Mouse (Mus musculus) stomach, postnatal 0 days (tissue): Measurements from ENCODE around the gene Aqp7.

Experiments used
- CTCF ChIP-seq: IDR thresholded peaks from 2 replicates; pipeline ENCODE4 v1.5.1; 2016; ENCODE audit warnings: antibody characterized with exemption, low read depth, mild to moderate bottlenecking, moderate library complexity
- EP300 ChIP-seq: optimal IDR thresholded peaks from 2 replicates; pipeline ENCODE3; 2016; ENCODE audit warnings: antibody characterized with exemption

- TF ChIP-seq CTCF (no peak), EP300 (no peak)
These were observed 9.4 kb upstream of the Aqp7 start for GRCm38 (mm10) chr4:41057361-41057760.
